Mouse (Mus musculus): Measurements from ENCODE around the gene Bap1.
A peak's percentile ranks its signal among the peaks of the same experiment; 100 is the strongest.

Bap1 gene

GRCm38 (mm10) chr14:31233996-31234591, 17.2 kb upstream of the Bap1 start:
- peak; percentile 45 for DNase-seq

DNA sequence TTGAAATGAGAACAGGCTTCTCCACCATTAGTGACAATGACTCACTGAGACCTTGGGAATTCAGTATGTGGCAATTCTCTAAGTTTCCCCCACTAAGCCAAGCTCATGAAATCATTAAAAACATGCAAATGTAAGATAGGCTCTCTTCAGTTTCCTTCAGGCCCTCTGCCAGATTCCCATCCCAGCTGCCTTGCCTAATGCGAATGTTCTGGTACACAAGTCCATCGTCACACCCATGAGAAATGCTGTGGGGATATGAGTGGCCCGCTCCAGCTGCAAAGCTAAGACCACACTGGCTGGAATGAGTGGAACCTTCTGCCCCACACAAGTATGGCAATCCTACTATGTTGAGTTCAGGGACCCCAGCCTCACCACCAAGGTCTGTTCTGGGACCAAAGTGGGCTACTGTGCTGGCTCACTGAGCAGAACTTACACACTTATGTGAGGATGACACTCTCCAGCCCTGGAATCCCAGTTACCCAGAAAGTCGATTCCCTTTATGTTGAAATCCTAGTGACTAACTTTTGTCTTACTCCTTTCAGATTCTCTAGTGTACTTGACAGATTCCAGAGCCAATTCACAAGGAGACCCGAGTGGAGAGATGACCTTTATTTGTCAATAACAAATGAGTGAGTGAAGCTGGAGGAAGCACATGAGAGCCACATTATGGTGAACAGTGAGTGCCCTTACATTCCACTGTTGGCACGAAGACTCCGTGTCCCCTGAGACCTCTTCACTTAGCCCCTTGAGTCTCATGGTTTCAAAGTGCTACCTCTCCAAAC, 14.0 kb upstream of the Bap1 start:
- DNase-seq: no peak

DNA sequence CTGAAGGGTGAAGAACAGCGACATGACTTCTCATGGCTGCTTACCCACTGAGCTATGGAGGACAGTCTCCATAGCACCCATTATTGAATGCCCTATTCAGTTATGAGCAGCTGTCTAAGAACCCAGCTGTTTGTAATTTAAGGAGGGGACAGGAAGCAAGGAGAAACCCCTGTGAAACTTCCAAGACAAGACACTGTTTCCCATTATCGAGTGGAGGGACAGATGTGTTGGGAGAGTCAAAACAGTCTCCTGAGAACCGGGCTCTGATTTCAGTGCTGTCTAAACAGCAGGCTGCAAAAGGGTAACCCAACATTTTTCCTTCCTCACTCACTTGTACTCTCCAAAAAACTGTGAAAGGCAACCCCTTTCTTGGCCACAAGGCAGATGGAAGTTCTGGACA, 10.7 kb upstream of the Bap1 start:
- DNase-seq: no peak

DNA sequence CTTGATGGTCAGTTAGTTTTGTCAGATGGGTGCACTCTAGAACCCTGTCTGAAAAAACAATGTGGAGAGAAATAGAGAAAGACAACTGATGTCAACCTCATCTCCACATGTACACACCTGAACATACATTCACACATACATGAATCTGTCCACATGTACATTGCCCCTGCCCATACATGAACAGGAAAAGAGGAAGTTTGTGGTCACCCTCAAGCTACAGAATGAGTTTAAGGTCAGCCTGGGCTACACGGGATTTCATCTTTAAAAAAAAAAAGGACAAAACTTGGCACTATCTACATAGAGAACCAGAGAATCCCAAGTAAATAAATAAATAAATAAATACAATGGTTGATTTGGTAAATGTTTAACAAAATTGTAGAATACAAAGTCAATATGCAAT, 6.5 kb upstream of the Bap1 start:
- DNase-seq: no peak

DNA sequence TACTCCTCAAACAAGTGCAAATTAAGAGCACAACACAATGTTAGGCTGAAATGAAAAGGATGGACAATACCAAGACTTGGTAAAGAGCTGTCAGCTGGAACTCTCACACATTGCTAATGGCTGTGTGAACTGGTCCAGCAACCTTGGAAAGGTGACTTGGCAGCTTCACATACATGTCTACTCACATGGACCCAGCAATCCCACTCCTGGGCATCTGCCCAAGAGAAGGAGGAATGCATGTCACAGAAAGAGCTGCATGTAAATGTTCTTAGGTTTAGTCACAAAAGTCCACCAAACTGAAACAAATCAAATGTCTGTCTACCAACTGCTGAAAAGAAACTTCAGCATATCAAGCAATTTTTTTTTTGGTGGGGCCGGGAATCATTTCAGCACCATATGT, 5.3 kb upstream of the Bap1 start:
- DNase-seq: no peak

DNA sequence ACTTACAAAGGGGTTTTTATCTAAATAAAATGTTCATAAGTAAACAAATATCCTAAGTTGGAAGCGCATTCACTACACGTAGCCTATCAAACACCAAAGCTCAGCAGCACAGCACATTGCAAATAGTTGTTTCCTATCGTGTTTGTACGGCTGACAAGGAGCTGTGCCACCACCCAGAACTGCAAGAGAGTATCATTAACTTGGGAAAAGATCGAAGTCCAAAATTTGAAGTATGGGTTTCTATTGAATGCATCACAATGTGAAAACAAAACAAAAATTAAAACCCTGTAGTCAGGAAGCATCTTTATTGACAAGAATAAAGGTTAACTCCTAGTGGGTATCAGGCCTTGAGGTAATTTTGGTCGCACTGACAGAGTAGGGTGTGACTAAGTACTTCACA, 2.9 kb upstream of the Bap1 start:
- DNase-seq: no peak

- DNase-seq: no peak
Observed at GRCm38 (mm10) chr14:31250222-31251083, 797 bp upstream of the Bap1 start.

- no peak for DNase-seq
Observed at GRCm38 (mm10) chr14:31251626-31252025, 376 bp downstream of the Bap1 start.

GRCm38 (mm10) chr14:31252091-31252490, 841 bp downstream of the Bap1 start:
- DNase-seq: no peak

GRCm38 (mm10) chr14:31258476-31259050, 7.3 kb downstream of the Bap1 start:
- peak; percentile 84 for DNase-seq

GRCm38 (mm10) chr14:31260374-31260773, 9.1 kb downstream of the Bap1 start:
- DNase-seq: no peak

- DNase-seq: no peak
Observed at GRCm38 (mm10) chr14:31260932-31261331, 9.7 kb downstream of the Bap1 start.

GRCm38 (mm10) chr14:31267649-31268048, 16.4 kb downstream of the Bap1 start:
- DNase-seq: no peak

- DNase-seq: no peak
Observed at GRCm38 (mm10) chr14:31268301-31269001, 17.2 kb downstream of the Bap1 start.

- no peak for DNase-seq
Observed at GRCm38 (mm10) chr14:31269456-31270100, 18.3 kb downstream of the Bap1 start.

GRCm38 (mm10) chr14:31271121-31271520, 19.9 kb downstream of the Bap1 start:
- DNase-seq: no peak

- DNase-seq: peak; percentile 34
Observed at GRCm38 (mm10) chr14:31272164-31272563, 20.9 kb downstream of the Bap1 start.

DNA sequence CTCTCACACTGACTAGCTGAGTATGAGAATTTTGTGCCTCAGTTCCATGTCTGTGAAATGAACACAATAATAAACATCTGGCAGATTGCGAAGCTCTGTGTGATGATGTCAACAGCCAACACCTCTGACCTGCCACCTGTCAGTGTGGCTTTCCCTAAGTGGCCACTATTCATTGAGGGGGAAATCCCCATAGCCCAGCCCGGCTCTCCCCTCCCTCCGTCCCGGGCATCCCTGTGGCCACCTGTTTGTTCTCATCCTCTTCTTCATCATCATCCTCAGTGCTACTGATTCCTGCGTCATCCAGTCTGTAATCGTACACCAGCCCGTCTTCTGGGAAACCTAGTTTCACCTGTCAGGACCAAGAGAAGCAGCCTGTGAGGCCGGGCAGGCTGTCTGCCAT, 34.5 kb downstream of the Bap1 start:
- DNase-seq: no peak
